Mouse (Mus musculus) Muller cell, postnatal 12 days (primary cell): ENCODE measurements at regions not wholly inside any gene's neighbourhood (a gene's known extent, or its start where the extent isn't known, plus 50 kb on each side); places are given as distances from the start of the nearest gene placed in this dataset.

Source experiments
- DNase-seq: peaks from one replicate; pipeline ENCODE4 v3.0.0-alpha.2; 2015; ENCODE audit errors: inconsistent ontology term

GRCm38 (mm10) chrX:115359111-115359510, 451.7 kb downstream of the Ube2dnl2 start:
- no peak for DNase-seq

GRCm38 (mm10) chrX:115396373-115396772, 489.0 kb downstream of the Ube2dnl2 start:
- peak; percentile 33 for DNase-seq
